Mouse (Mus musculus) spleen, postnatal 36 days (tissue): ENCODE data around the gene Syngr4.

Experiments
- DNase-seq, 2 experiments: peaks; one replicate each; pipeline ENCODE4 v3.0.0; 2022; ENCODE audit warnings: low spot score in 2 of 2, mixed read lengths in 1 of 2

Syngr4 gene

GRCm38 (mm10) chr7:45869787-45870186 lies 26.7 kb downstream of the Syngr4 start:
- DNase-seq = peak; percentile 23 to 30

GRCm38 (mm10) chr7:45869107-45869670 lies 27.3 kb downstream of the Syngr4 start:
- DNase-seq = no peak

GRCm38 (mm10) chr7:45867871-45868270 lies 28.6 kb downstream of the Syngr4 start:
- DNase-seq = no peak

- DNase-seq = peak; percentile 91 to 92
Measured at GRCm38 (mm10) chr7:45865925-45866910, 30.3 kb downstream of the Syngr4 start.

- DNase-seq = no peak
Measured at GRCm38 (mm10) chr7:45864435-45864834, 32.1 kb downstream of the Syngr4 start.

- DNase-seq = no peak
Measured at GRCm38 (mm10) chr7:45862804-45863203, 33.7 kb downstream of the Syngr4 start.

GRCm38 (mm10) chr7:45859008-45859407 lies 37.5 kb downstream of the Syngr4 start:
- DNase-seq = no peak

GRCm38 (mm10) chr7:45856950-45857901 lies 39.3 kb downstream of the Syngr4 start:
- DNase-seq = no peak

GRCm38 (mm10) chr7:45853089-45853488 lies 43.4 kb downstream of the Syngr4 start:
- no peak for DNase-seq

GRCm38 (mm10) chr7:45850661-45851060 lies 45.9 kb downstream of the Syngr4 start:
- DNase-seq = no peak

GRCm38 (mm10) chr7:45848447-45849027 lies 48.0 kb downstream of the Syngr4 start:
- no peak for DNase-seq

- DNase-seq = no peak
Measured at GRCm38 (mm10) chr7:45842950-45843744, 53.4 kb downstream of the Syngr4 start.
